Mouse (Mus musculus) heart, embryonic 12.5 days (tissue): ENCODE data around the gene Ttc28. TPM values are rescaled to one million over a fixed set of nuclear protein-coding genes. Genes with fewer than 3 reads are reported as not detected.
A peak's percentile ranks its signal among the peaks of the same experiment; 100 is the strongest.

Experiments used
- ATAC-seq: fragments of 200-750 bp; cut with Nextera tagmentation; 2 replicates; pipeline ENCODE4 v1.8.0; 2017; ENCODE audit warnings: moderate TSS enrichment, moderate library complexity; ENCODE audit not compliant: insufficient number of reproducible peaks, low FRiP score
- H3K27ac ChIP-seq: fragments of 300-500 bp; sonication (generic); 2 replicates; pipeline ENCODE4 v1.5.1; 2016; ENCODE audit warnings: mild to moderate bottlenecking, moderate library complexity; ENCODE audit not compliant: poor library complexity, severe bottlenecking
- H3K27me3 ChIP-seq: fragments of 300-500 bp; sonication (generic); replicated peaks from 2 replicates; pipeline ENCODE4 v1.6.1; 2016; ENCODE audit warnings: mild to moderate bottlenecking, moderate library complexity
- H3K36me3 ChIP-seq: fragments of 300-500 bp; sonication (generic); 2 replicates; pipeline ENCODE4 v1.6.1; 2016; ENCODE audit warnings: mild to moderate bottlenecking, moderate library complexity
- H3K4me1 ChIP-seq: fragments of 300-500 bp; sonication (generic); replicated peaks from 2 replicates; pipeline ENCODE4 v1.6.1; 2016; ENCODE audit warnings: mild to moderate bottlenecking
- H3K4me2 ChIP-seq: fragments of 300-500 bp; sonication (generic); 2 replicates; pipeline ENCODE4 v1.6.1; 2016; ENCODE audit warnings: mild to moderate bottlenecking, moderate library complexity
- H3K4me3 ChIP-seq: fragments of 300-500 bp; sonication (generic); 2 replicates; pipeline ENCODE4 v1.5.1; 2016; ENCODE audit warnings: mild to moderate bottlenecking
- H3K9ac ChIP-seq: fragments of 300-500 bp; sonication (generic); 2 replicates; pipeline ENCODE4 v1.6.1; 2016; ENCODE audit warnings: mild to moderate bottlenecking, moderate library complexity
- H3K9me3 ChIP-seq: fragments of 300-500 bp; sonication (generic); replicated peaks from 2 replicates; pipeline ENCODE4 v1.6.1; 2016; ENCODE audit warnings: mild to moderate bottlenecking, moderate library complexity
- WGBS: fragments of 180-500 bp; shearing (Covaris S2); methylation state at CpG from one replicate; pipeline ENCODE4 v1.1.7; 2016; 5-methylcytosine and 5-hydroxymethylcytosine counted together
- polyA plus RNA-seq: library from polyadenylated mRNA; unstranded; fragments of >200 nt; fragmentation: Nextera tagmentation; extraction: Ambion mirVana; gene quantifications from 2 replicates; pipeline ENCODE4 v1.2.1, GENCODE M21; 2016

Gene Ttc28
- polyA plus RNA-seq, 1 experiment from 2014 or later = 10.3 TPM

DNA sequence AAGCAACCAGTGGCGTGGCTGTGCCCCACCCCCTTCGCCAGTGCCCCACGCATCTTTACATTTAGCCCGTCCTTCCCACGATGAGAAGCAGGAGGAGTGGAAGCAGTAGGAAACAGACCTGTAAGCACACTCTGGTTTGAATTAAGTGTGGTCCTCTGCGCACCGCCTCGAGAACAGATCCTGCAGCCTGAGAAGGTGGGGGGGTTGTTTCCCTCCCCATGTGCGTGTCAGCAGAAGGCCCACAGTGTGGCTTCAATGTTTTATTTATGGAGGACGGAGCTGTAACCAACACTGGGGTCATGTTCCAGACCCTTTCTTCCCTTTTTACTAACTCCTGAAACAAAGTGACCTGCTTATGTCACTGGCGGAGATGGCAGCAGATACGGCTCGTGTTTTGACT, 258.1 kb downstream of the Ttc28 start:
- no peak overlapping the region for H3K4me3 ChIP-seq
- no peaks in the 10 kb centered on the region for H3K36me3 ChIP-seq
- H3K4me1 ChIP-seq = peaks cover 46% of the 10 kb centered on the region
- no peak for ATAC-seq
- no peaks in the 10 kb centered on the region for H3K27me3 ChIP-seq
- no peaks in the 10 kb centered on the region for H3K9me3 ChIP-seq
- no peak overlapping the region for H3K9ac ChIP-seq
- H3K4me2 ChIP-seq = no peak overlapping the region
- no peak overlapping the region for H3K27ac ChIP-seq
- 53% methylated on average over 13 of the region's 13 CpGs for WGBS

DNA sequence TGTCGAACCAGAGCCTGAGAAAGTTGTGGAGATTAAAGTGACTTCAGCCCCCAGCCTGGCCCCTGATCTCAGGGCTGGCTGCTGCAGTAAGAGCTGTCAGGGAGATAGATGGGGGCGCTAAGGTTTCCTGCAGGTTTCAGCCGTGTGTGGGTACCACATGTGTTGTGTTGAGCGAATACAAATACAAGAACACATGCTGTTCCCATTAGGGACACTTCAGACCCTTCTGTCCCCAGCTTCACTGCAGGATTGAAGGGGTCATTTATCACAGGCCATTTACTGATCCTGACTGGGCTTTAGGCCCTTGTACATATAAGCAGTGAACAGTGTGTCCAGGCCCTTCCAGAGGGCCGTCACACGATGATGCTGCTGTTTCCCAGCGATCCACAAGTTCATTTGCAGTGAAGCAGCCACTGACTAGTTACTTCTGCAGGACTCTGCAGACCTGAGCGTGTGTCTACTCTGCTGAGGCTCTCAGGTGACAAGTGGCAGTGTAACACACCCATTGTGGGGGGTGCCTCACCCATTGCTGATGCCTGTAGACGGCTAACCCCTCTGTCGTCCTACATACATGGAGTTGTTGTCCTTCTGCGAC, 258.7 kb downstream of the Ttc28 start:
- WGBS = 36% methylated on average over 11 of the region's 11 CpGs
- no peaks in the 10 kb centered on the region for H3K36me3 ChIP-seq
- no peak overlapping the region for H3K4me3 ChIP-seq
- no peak for ATAC-seq
- no peaks in the 10 kb centered on the region for H3K9me3 ChIP-seq
- no peak overlapping the region for H3K4me2 ChIP-seq
- H3K4me1 ChIP-seq = peaks cover 46% of the 10 kb centered on the region
- H3K27ac ChIP-seq = peak overlapping the region; percentile 68
- H3K9ac ChIP-seq = 0 out of 2 replicates have a peak overlapping the region, but pooled peaks have one; percentile 16
- no peaks in the 10 kb centered on the region for H3K27me3 ChIP-seq

GRCm38 (mm10) chr5:111138927-111139565, 259.4 kb downstream of the Ttc28 start:
- 39% methylated on average over 7 of the region's 7 CpGs for WGBS
- Histone ChIP-seq H3K27ac (peak overlapping the region; percentile 68), H3K4me1 (peaks cover 46% of the 10 kb centered on the region), H3K27me3 (no peaks in the 10 kb centered on the region), H3K4me2 (peak overlapping the region; percentile 6), H3K9me3 (no peaks in the 10 kb centered on the region), H3K36me3 (no peaks in the 10 kb centered on the region), H3K4me3 (no peak overlapping the region), H3K9ac (no peak overlapping the region)
- ATAC-seq = peak; percentile 90

- Histone ChIP-seq H3K36me3 (no peaks in the 10 kb centered on the region), H3K27ac (peak overlapping the region; percentile 68), H3K4me1 (peaks cover 46% of the 10 kb centered on the region), H3K9me3 (no peaks in the 10 kb centered on the region), H3K9ac (no peak overlapping the region), H3K4me3 (no peak overlapping the region), H3K27me3 (no peaks in the 10 kb centered on the region), H3K4me2 (peak overlapping the region; percentile 6)
- 38% methylated on average over 14 of the region's 14 CpGs for WGBS
- 0 out of 2 replicates have a peak, but pooled peaks have one; percentile 26 for ATAC-seq
Measured at GRCm38 (mm10) chr5:111139622-111140021, 260.0 kb downstream of the Ttc28 start.

DNA sequence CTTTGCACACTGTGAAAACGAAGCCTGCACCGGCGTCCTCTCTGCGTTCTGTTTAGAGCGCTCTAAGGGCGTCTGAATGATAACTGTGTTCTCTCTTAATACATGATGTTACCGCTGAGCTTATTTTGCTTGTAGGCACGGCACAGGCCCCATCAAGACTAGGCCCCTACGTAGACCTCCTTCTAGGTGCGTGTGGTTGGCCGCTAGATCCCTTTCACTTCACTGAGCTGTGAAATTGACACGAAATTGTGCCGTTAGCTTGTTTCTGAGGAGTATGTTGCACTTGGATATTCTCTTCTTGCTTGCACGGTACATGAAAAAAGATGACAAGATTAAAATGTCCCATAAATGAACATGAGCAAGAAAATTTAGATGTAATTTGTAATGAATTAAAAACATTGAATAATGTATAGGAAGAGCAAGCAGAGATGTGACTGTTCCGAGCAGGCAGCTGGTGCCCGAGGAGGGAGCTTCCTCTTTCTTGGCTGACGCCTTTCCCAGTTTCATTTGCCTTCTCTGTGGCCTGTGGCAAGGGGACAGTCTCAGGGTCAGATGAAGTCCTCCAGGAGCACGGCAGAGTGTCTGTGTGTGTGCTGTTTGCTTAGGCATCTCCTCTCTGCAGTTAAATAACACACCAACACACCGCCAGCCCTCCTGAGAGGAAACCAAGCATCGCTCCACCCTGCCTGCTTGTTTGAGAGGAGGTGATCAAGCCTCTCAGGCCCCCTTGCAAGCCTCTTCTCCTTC, 261.7 kb downstream of the Ttc28 start:
- Histone ChIP-seq H3K4me2 (no peak overlapping the region), H3K27me3 (no peaks in the 10 kb centered on the region), H3K4me3 (no peak overlapping the region), H3K9ac (peak overlapping the region; percentile 16; the same call in 1 of the 2 replicates), H3K4me1 (peaks cover 45% of the 10 kb centered on the region), H3K9me3 (no peaks in the 10 kb centered on the region), H3K36me3 (no peaks in the 10 kb centered on the region), H3K27ac (no peak overlapping the region)
- ATAC-seq = no peak
- 81% methylated on average over 20 of the region's 20 CpGs for WGBS

DNA sequence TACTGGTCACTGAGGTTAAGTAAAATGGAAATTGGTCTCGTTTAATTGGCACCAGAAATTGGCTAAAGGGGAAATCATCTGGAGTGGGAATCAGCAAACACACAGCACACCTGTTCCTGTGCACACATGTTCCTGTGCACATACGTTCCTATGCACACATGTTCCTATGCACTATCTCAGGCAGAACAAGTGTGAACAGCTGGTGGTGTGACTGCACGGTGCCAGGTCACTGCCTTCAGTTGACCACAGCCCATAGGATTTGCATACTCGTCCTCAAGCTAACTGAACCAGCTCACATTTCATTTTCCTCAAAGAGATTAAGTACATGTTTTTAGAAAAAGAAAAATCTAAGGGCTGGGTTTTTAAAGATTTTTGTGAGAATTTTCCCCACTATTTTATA, 263.2 kb downstream of the Ttc28 start:
- Histone ChIP-seq H3K27me3 (no peaks in the 10 kb centered on the region), H3K9ac (no peak overlapping the region), H3K4me3 (no peak overlapping the region), H3K36me3 (no peaks in the 10 kb centered on the region), H3K4me2 (no peak overlapping the region), H3K4me1 (peaks cover 30% of the 10 kb centered on the region), H3K27ac (no peak overlapping the region), H3K9me3 (no peaks in the 10 kb centered on the region)
- WGBS = 80% methylated on average over 4 of the region's 4 CpGs
- no peak for ATAC-seq

DNA sequence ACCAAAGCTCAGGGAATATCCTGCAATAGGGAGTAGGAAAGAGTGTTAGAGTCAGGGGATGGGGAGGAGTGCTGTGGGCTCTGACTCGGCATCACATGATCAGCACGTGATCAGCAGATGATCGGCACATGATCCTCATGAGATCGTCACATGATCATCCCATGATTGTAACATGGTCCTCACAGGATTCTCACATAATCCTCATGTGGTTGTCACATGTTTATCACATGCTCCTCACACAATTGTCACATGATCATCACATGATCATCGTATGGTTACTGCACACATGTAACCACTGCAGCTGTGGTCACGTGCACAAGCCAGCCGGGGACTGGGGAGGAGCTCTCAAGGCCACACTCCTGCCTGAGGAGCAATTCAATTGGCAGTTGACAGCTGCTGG, 264.8 kb downstream of the Ttc28 start:
- H3K9ac ChIP-seq = no peak overlapping the region
- no peaks in the 10 kb centered on the region for H3K9me3 ChIP-seq
- H3K27me3 ChIP-seq = no peaks in the 10 kb centered on the region
- H3K27ac ChIP-seq = no peak overlapping the region
- H3K36me3 ChIP-seq = no peaks in the 10 kb centered on the region
- no peak for ATAC-seq
- no peak overlapping the region for H3K4me2 ChIP-seq
- H3K4me1 ChIP-seq = peaks cover 15% of the 10 kb centered on the region
- no peak overlapping the region for H3K4me3 ChIP-seq
- WGBS = 87% methylated on average over 7 of the region's 7 CpGs

DNA sequence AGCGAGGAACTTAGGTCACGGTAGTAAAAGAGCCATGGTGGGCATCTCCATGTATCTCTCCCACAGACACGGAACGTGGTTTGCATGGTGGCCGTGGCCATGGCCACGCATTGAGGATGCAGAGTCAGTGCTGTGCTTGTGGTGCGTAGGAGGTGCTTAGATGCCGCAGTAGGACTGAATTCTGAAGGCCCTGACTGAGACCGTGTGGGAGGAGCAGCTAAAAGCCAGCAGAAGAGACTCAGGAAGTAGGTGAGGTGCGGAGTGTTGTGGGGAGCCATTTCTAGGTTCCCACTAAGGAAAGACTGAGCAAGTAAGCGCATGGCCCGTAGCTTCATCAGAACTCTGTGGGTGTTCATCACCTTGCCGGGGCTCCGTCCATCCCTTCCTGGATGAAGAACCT, 271.0 kb downstream of the Ttc28 start:
- peaks cover 28% of the 10 kb centered on the region for H3K4me1 ChIP-seq
- H3K27me3 ChIP-seq = peaks cover 3% of the 10 kb centered on the region; the same call in 1 of the 2 replicates
- H3K9ac ChIP-seq = no peak overlapping the region
- H3K4me2 ChIP-seq = no peak overlapping the region
- H3K27ac ChIP-seq = no peak overlapping the region
- no peaks in the 10 kb centered on the region for H3K9me3 ChIP-seq
- WGBS = 93% methylated on average over 14 of the region's 14 CpGs
- ATAC-seq = no peak
- H3K4me3 ChIP-seq = no peak overlapping the region
- H3K36me3 ChIP-seq = no peaks in the 10 kb centered on the region

DNA sequence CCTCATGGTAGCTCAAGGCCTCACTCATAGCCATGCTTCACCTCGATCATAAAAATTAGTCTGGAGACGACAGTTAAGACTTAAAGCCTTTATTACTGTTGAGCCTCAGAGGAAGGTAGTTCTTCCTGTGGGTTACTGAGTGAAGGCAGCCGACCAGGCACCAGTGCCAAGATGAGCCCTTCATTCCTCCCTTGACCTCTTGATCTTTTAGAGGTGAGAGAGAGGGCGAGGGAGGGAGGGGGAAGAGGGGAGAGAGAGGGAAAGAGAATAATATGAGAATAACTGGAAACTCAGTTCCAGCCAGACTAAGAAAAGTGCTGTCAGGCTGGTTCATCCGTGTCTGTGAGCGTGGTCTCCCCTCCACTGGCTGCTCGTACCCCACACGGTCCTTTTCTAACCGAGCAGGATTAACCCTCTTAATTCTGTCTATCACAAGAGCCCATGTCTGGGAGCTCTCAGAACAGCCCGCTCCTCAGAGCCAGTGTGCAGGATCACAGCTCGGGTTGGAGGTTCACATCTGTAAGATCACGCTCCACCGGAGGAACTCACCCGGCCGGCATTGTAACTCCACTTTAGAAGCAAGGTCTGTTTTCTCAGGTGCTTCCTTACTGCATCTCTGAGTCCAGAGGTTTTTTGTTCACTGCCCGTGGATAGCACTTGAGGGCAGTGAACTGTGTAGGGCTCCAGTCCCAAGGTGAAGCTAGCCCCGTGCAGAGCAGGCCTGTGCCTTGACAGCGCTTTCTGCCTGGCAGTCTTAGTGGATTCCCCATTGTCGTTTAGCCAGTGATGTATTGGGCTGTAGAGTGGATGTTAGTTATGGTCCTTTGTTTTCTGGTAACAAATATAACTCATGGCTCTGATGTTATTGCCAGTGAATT, 272.5 kb downstream of the Ttc28 start:
- no peak for ATAC-seq
- H3K4me2 ChIP-seq = no peak overlapping the region
- H3K4me3 ChIP-seq = no peak overlapping the region
- H3K9me3 ChIP-seq = no peaks in the 10 kb centered on the region
- no peaks in the 10 kb centered on the region for H3K36me3 ChIP-seq
- 51% methylated on average over 19 of the region's 19 CpGs for WGBS
- peaks cover 30% of the 10 kb centered on the region for H3K4me1 ChIP-seq
- H3K9ac ChIP-seq = no peak overlapping the region
- H3K27ac ChIP-seq = no peak overlapping the region
- H3K27me3 ChIP-seq = peaks cover 4% of the 10 kb centered on the region; the same call in 1 of the 2 replicates

- ATAC-seq = no peak
- Histone ChIP-seq H3K4me3 (no peak overlapping the region), H3K27ac (no peak overlapping the region), H3K4me1 (peaks cover 40% of the 10 kb centered on the region), H3K9ac (no peak overlapping the region), H3K27me3 (peaks cover 17% of the 10 kb centered on the region), H3K4me2 (no peak overlapping the region), H3K36me3 (no peaks in the 10 kb centered on the region), H3K9me3 (no peaks in the 10 kb centered on the region)
- 44% methylated on average over 7 of the region's 7 CpGs for WGBS
Measured at GRCm38 (mm10) chr5:111154586-111154985, 275.0 kb downstream of the Ttc28 start.

DNA sequence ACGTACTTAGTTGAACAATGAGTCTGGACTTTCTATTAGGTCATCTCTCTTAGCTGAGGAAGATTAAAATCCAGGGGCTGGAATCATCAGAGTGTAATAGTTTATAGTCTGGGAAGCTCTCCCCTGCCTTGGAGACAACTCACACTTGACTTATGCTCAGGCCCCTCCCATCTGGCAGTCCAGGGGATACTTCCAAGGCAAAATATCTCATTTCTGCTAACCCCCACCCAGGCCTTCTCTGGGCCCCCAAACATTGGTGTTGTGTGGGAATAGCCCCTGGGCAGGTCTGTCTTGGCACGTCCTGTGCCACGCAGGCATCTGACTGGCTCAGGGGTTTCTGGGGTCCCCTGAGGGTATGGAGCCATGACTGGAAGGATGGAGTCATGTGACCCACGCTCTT, 275.7 kb downstream of the Ttc28 start:
- Histone ChIP-seq H3K36me3 (no peaks in the 10 kb centered on the region), H3K9ac (no peak overlapping the region), H3K9me3 (no peaks in the 10 kb centered on the region), H3K27me3 (peaks cover 17% of the 10 kb centered on the region), H3K4me3 (no peak overlapping the region), H3K4me1 (peaks cover 47% of the 10 kb centered on the region), H3K27ac (no peak overlapping the region), H3K4me2 (no peak overlapping the region)
- WGBS = 86% methylated on average over 4 of the region's 4 CpGs
- ATAC-seq = no peak
